Mouse (Mus musculus) lung, postnatal 0 days (tissue): ENCODE measurements at regions not wholly inside any gene's neighbourhood (a gene's known extent, or its start where the extent isn't known, plus 50 kb on each side); places are given as distances from the start of the nearest gene placed in this dataset.

Experiments
- ATAC-seq: fragments of 200-750 bp; cut with Nextera tagmentation; 2 replicates; pipeline ENCODE4 v1.8.0; 2017; ENCODE audit warnings: moderate library complexity
- DNase-seq: peaks from one replicate; pipeline ENCODE4 v3.0.0-alpha.2; 2016; ENCODE audit warnings: low spot score
- H3K27ac ChIP-seq: fragments of 300-500 bp; sonication (generic); 2 replicates; pipeline ENCODE4 v1.5.1; 2014; ENCODE audit warnings: antibody characterized with exemption, mild to moderate bottlenecking, low read length, mixed read lengths
- H3K27me3 ChIP-seq: fragments of 300-500 bp; sonication (generic); replicated peaks from 2 replicates; pipeline ENCODE4 v1.6.1; 2014; ENCODE audit warnings: low read length, mixed read lengths; ENCODE audit not compliant: insufficient read depth
- H3K36me3 ChIP-seq: fragments of 300-500 bp; sonication (generic); 2 replicates; pipeline ENCODE4 v1.6.1; 2014; ENCODE audit warnings: low read length, mixed read lengths; ENCODE audit not compliant: insufficient read depth
- H3K4me1 ChIP-seq: fragments of 300-500 bp; sonication (generic); 2 replicates; pipeline ENCODE4 v1.6.1; 2014; ENCODE audit warnings: antibody characterized with exemption, low read depth, low read length, mixed read lengths; ENCODE audit not compliant: insufficient read depth
- H3K4me2 ChIP-seq: fragments of 300-500 bp; sonication (generic); replicated peaks from 2 replicates; pipeline ENCODE4 v1.6.1; 2014; ENCODE audit warnings: low read depth, mild to moderate bottlenecking, low read length, moderate library complexity, mixed read lengths
- H3K4me3 ChIP-seq: fragments of 300-500 bp; sonication (generic); 2 replicates; pipeline ENCODE4 v1.5.1; 2014; ENCODE audit warnings: low read depth, low read length
- H3K9ac ChIP-seq: fragments of 300-500 bp; sonication (generic); replicated peaks from 2 replicates; pipeline ENCODE4 v1.6.1; 2014; ENCODE audit warnings: low read depth, mild to moderate bottlenecking
- H3K9me3 ChIP-seq: fragments of 300-500 bp; sonication (generic); 2 replicates; pipeline ENCODE4 v1.6.1; 2016; ENCODE audit warnings: low read length, mixed read lengths
- CTCF ChIP-seq: IDR thresholded peaks from 2 replicates; pipeline ENCODE4 v1.5.1; 2016; ENCODE audit warnings: antibody characterized with exemption, mild to moderate bottlenecking
- EP300 ChIP-seq: IDR thresholded peaks from 2 replicates; pipeline ENCODE4 v1.6.1; 2016; ENCODE audit warnings: antibody characterized with exemption, mild to moderate bottlenecking, control low read depth
- WGBS: fragments of 180-500 bp; shearing (Covaris S2); extraction: QIAGEN DNeasy Blood & Tissue Kit; methylation state at CpG from one replicate; pipeline ENCODE4 v1.1.7; 2014; 5-methylcytosine and 5-hydroxymethylcytosine counted together

DNA sequence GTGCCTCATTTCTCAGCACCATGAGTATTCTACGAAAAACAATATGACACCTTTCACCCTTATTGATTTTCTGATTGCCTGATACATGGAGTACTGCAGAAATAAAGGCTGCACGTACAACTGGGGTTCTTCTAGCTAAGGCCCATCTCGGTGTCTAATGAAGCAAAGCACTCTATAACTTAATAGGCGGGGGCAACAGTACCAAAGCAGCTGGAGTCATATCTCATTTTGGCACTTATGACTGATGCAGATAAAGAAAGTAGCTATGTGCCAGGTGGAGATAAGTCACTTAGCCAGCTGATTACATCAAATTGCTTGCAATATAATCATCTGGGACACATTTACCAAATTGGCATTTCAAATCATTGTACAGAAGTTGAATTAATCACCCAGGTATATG lies 73.0 kb upstream of the Lin7a start:
- WGBS, result 74% methylated on average over 4 of the region's 4 CpGs
- TF ChIP-seq CTCF (no peak), EP300 (no peak)
- Histone ChIP-seq H3K9ac (no peak overlapping the region), H3K4me3 (no peak overlapping the region), H3K4me2 (no peak overlapping the region), H3K27me3 (no peaks in the 10 kb centered on the region), H3K4me1 (no peaks in the 10 kb centered on the region), H3K36me3 (no peaks in the 10 kb centered on the region), H3K9me3 (no peaks in the 10 kb centered on the region), H3K27ac (no peak overlapping the region)
- no peak for DNase-seq
- no peak for ATAC-seq

DNA sequence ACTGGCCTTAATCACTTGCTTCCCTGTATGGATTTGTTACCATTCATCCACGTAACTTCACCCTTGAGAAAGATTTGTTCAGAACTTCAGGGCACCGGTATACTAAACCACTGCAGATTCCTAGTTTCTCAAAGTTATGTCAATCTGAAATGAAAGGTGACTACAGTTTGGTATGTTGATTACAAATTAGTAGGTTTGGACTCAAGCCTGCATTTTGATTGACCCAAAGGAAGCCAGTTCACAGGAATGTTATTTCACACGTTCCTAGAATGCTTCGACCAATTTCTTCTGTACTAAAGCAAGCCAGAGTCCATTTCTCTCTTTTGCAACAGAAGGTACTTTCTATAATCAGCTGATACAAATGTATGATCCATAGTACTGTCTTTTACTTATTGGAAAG lies 70.4 kb upstream of the Lin7a start:
- WGBS, result 81% methylated on average over 4 of the region's 4 CpGs
- no peak overlapping the region for H3K4me2 ChIP-seq
- H3K9me3 ChIP-seq, result no peaks in the 10 kb centered on the region
- no peak overlapping the region for H3K27ac ChIP-seq
- H3K36me3 ChIP-seq, result no peaks in the 10 kb centered on the region
- H3K9ac ChIP-seq, result no peak overlapping the region
- no peak overlapping the region for H3K4me3 ChIP-seq
- ATAC-seq (no peak), DNase-seq (no peak)
- no peak for TF ChIP-seq CTCF
- no peak for TF ChIP-seq EP300
- H3K27me3 ChIP-seq, result no peaks in the 10 kb centered on the region
- no peaks in the 10 kb centered on the region for H3K4me1 ChIP-seq

DNA sequence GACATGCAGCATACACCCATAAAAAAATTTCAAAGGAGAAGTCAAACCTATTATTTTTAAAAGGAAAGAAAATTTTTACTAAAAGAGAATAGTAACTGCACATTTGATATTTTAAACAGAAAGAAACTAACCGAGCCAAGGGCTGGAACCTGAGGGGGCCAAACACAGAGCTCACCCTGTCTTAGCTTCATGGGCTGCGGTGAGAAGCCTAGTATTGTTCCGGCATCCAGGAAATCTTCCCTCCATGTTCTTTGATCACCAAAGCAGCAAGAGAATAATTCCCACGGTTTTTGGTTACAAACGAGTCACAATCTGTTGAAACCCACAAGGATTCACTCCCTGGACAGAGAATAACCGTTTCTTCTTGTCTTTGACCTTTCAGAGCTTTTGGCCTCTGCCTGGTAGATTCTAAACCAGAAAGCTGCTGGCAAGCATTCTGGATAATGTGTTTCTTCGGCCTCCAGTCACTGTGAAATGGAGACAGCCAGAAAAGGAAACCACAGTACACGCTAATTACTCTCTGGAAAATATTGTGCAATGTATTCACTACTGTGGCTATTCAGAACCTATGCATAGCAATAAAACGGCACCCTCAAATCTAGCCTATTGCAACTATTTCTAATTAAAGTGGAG lies 66.3 kb upstream of the Lin7a start:
- Histone ChIP-seq H3K4me3 (no peak overlapping the region), H3K9ac (no peak overlapping the region), H3K27ac (no peak overlapping the region), H3K27me3 (no peaks in the 10 kb centered on the region), H3K9me3 (no peaks in the 10 kb centered on the region), H3K36me3 (no peaks in the 10 kb centered on the region), H3K4me1 (no peaks in the 10 kb centered on the region), H3K4me2 (no peak overlapping the region)
- 64% methylated on average over 9 of the region's 9 CpGs for WGBS
- TF ChIP-seq CTCF (no peak), EP300 (no peak)
- no peak; the same call in 1 of the 2 replicates for ATAC-seq
- DNase-seq, result peak; percentile 64

DNA sequence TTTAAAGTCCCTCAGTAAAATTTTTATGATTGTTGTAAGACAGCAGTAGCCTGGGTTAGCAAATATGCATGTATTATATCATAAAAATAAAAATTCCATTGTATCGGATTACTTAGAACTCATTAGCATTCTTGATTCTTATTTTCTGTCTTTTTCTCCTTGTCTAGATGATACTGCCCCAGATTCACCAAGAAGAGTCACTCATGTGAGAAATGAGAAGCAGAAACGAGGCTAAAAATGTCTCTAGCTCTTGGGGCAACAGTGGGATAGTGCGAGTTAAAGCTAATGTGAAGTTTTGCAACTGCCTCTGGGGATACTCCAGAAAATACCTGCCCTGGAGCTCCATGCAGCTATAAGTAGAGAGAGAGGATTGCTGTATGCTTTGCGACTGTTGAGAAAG lies 61.6 kb upstream of the Lin7a start:
- no peaks in the 10 kb centered on the region for H3K4me1 ChIP-seq
- H3K9ac ChIP-seq, result no peak overlapping the region
- no peak overlapping the region for H3K27ac ChIP-seq
- H3K36me3 ChIP-seq, result no peaks in the 10 kb centered on the region
- no peak for TF ChIP-seq EP300
- TF ChIP-seq CTCF, result no peak
- H3K4me3 ChIP-seq, result no peak overlapping the region
- no peaks in the 10 kb centered on the region for H3K27me3 ChIP-seq
- no peak overlapping the region for H3K4me2 ChIP-seq
- ATAC-seq (no peak), DNase-seq (no peak)
- 82% methylated on average over 4 of the region's 4 CpGs for WGBS
- H3K9me3 ChIP-seq, result no peaks in the 10 kb centered on the region

DNA sequence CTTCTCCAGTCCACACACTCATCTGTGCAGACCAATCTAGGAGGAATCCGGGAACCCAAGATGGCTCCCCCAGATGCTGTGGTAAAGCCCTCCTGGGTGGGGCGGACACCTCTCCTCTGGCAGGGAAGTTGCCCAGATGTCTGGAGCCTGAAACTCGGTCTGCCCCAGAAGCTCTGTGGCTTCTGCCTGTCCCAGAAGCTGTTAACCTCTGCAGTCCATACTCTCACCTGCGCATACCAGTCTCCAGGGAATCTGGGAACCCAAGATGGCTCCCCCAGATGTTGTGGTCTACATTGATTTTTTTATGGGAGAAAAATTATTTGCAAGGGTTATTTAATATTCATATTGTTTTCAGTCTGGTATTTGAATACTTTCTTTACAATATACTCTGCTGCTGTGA lies 58.4 kb upstream of the Lin7a start:
- Histone ChIP-seq H3K27me3 (no peaks in the 10 kb centered on the region), H3K4me1 (no peaks in the 10 kb centered on the region), H3K4me2 (no peak overlapping the region), H3K9ac (no peak overlapping the region), H3K27ac (no peak overlapping the region), H3K36me3 (no peaks in the 10 kb centered on the region), H3K4me3 (no peak overlapping the region), H3K9me3 (no peaks in the 10 kb centered on the region)
- ATAC-seq, result no peak
- no peak for TF ChIP-seq EP300
- no peak for TF ChIP-seq CTCF
- no peak for DNase-seq
- WGBS, result 91% methylated on average over 4 of the region's 4 CpGs

DNA sequence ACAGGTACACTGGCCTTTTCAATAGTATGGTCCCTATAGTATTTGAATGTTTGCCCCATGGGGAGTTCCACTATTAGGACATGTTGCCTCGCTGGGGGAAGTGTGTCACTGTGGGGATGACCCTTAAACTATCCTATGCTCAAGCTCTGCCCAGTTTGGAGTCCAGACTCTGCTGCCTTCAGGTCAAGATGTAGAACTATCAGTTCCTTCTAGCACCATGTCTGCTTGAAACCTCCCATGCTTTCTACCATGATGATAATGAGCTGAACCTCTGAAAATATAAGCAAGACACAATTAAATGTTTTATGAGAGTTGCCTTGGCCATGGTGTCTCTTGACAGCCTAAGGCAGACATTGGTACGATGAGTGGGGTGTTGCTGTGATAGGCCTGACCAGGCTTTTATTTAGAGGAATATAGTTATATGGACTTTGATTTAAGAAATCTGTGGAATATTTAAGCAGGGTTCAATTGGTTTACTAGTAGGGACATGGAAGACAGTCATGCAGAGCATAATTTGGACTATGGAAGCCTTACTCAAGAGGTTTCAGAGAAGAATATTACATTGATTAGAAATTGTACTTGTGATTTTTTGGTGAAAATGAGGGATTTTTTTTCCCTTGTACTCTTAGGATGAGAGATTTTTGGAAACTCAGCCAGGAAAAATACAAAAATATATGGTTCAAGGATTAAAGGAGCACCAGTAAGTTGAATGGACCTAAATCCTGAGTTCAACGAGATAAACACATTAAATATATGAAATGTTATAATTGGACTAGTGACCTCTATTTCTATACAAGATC lies 57.7 kb upstream of the Lin7a start:
- no peak for DNase-seq
- H3K4me2 ChIP-seq, result no peak overlapping the region
- WGBS, result 71% methylated on average over 3 of the region's 3 CpGs

More for the DNA sequence above, 57.7 kb upstream of the Lin7a start:
- H3K9ac ChIP-seq, result no peak overlapping the region
- no peak overlapping the region for H3K4me3 ChIP-seq
- no peaks in the 10 kb centered on the region for H3K36me3 ChIP-seq
- H3K4me1 ChIP-seq, result no peaks in the 10 kb centered on the region
- ATAC-seq, result no peak
- TF ChIP-seq CTCF (no peak), EP300 (no peak)
- H3K27ac ChIP-seq, result no peak overlapping the region
- H3K27me3 ChIP-seq, result no peaks in the 10 kb centered on the region
- no peaks in the 10 kb centered on the region for H3K9me3 ChIP-seq
